Mouse (Mus musculus): ENCODE results near the gene Gm44502.

Gm44502 gene

GRCm38 (mm10) chr15:89404831-89405623 lies 24.5 kb downstream of the Gm44502 start:
- DNase-seq (ENCODE audit: extremely low read depth, low read depth, low spot score): no peak

GRCm38 (mm10) chr15:89402471-89402870 lies 27.0 kb downstream of the Gm44502 start:
- no peak for DNase-seq (ENCODE audit: extremely low read depth, low read depth, low spot score)

GRCm38 (mm10) chr15:89399716-89400115 lies 29.8 kb downstream of the Gm44502 start:
- DNase-seq (ENCODE audit: extremely low read depth, low read depth, low spot score): no peak

- DNase-seq (ENCODE audit: extremely low read depth, low read depth, low spot score): no peak
Measured at GRCm38 (mm10) chr15:89398146-89398545, 31.4 kb downstream of the Gm44502 start.

DNA sequence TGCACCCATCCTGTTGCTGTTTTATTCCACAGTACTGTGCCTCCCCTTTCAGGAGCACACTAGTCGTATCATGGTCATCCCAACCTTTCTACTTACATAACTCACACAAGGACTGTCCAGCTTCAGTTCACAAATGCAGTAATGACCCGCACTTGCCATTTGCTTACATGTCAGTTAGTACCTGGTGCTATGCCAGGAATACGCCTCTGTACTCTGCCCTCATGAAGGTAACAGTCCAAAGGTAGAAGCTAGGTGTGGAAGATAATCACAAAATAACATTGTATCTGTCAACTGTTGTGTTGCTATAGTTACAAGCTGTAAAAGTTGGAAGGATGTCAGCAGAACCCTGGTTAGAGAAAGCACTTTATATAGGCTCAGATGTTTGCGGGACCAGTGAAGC lies 32.6 kb downstream of the Gm44502 start:
- DNase-seq (ENCODE audit: extremely low read depth, low read depth, low spot score): no peak

DNA sequence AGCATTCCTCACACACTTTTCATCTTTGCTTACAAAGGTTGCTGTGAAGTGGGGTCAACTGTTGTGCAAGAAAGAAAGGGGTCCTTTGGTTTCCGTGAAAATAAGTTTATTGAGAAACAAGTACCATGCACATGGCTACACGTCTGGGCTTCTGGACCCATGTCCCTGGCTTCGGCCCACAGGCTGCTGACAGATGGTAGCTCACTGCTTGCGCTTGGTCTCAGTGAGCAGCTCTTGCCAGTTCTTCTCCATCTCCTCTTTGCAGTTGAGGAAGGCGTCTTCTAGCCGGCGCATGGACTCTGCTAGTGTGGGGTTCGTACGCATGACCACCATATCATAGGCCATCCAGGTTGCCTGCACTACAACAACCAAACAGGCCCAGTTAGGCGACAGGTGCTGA lies 39.4 kb downstream of the Gm44502 start:
- no peak for DNase-seq (ENCODE audit: extremely low read depth, low read depth, low spot score)

DNA sequence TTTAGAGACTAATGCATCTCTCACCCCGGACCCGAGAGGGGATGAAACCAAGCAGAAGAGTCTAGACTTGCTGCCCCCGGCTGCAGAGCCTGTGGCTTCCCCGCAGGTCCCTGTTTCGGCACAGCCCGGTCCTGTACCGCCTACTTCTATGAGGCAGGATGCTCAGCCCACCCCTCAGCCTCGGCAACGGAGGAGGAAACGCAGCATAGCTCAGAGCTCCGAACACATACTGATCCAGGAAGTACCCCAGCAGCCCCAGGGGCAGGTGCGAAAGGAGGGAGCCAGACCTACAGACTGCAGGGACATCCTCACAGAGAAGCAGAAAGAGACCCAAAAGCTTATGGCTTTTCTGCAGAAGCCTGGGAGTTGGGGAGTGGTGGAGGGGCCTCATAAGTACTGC lies 42.4 kb downstream of the Gm44502 start:
- DNase-seq (ENCODE audit: extremely low read depth, low read depth, low spot score): no peak

GRCm38 (mm10) chr15:89384617-89385016 lies 44.9 kb downstream of the Gm44502 start, which contains the start of gene Klhdc7b:
Gene Klhdc7b, plus strand, starts transcription at chr15:89384917.
- DNase-seq (ENCODE audit: extremely low read depth, low read depth, low spot score): no peak

- no peak for DNase-seq (ENCODE audit: extremely low read depth, low read depth, low spot score)
Measured at GRCm38 (mm10) chr15:89379429-89379828, 50.1 kb downstream of the Gm44502 start.

GRCm38 (mm10) chr15:89378831-89379401 lies 50.6 kb downstream of the Gm44502 start, which contains the start of gene Odf3b:
Gene Odf3b, minus strand, starts transcription at chr15:89379282.
- no peak for DNase-seq (ENCODE audit: extremely low read depth, low read depth, low spot score)

- DNase-seq (ENCODE audit: extremely low read depth, low read depth, low spot score): no peak
Measured at GRCm38 (mm10) chr15:89377938-89378828, 51.3 kb downstream of the Gm44502 start.

- DNase-seq (ENCODE audit: extremely low read depth, low read depth, low spot score): no peak
Measured at GRCm38 (mm10) chr15:89377362-89377761, 52.1 kb downstream of the Gm44502 start.

DNA sequence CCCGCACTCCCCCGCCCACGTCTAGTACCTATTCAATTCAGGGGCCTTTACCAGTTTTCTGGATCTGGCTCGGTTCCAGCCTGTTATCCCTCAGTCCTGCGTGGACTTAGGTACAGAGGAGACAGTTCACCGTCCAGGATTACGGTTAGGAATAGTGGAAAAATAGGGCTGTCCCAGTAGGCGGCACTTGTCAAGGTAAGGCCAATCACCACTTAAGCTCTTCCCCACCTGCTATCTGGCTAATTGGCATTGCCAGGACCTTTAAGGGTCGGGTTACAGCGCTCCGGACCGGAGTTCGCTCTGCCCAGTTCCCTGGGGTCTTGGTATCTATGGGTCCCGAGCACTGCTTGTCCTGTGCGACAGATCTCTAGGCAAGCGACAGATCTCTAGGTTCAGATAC lies 52.5 kb downstream of the Gm44502 start, which contains the start of gene Tymp:
Gene Tymp (minus strand): TSS at position 83 of the 400 bp plus-strand sequence.
- DNase-seq (ENCODE audit: extremely low read depth, low read depth, low spot score): no peak

DNA sequence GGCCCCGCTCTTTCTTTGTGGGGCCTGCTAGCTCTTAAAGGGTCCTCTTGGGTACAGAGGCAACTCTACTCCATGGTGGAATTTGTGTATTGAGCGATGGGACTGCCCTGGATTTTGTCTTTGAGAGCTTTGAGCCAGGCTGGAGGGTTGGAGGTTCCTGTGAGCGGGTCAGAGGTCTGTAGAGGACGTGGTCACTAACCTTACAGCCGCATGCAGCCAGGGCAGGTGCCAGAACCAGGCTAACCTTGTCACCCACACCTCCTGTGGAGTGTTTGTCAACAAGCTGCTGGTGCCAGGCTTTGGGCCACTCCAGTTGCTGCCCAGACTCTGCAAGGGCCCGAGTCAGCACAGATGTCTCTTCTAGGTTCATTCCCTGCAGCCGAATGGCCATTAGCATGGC lies 53.5 kb downstream of the Gm44502 start:
- no peak for DNase-seq (ENCODE audit: extremely low read depth, low read depth, low spot score)

DNA sequence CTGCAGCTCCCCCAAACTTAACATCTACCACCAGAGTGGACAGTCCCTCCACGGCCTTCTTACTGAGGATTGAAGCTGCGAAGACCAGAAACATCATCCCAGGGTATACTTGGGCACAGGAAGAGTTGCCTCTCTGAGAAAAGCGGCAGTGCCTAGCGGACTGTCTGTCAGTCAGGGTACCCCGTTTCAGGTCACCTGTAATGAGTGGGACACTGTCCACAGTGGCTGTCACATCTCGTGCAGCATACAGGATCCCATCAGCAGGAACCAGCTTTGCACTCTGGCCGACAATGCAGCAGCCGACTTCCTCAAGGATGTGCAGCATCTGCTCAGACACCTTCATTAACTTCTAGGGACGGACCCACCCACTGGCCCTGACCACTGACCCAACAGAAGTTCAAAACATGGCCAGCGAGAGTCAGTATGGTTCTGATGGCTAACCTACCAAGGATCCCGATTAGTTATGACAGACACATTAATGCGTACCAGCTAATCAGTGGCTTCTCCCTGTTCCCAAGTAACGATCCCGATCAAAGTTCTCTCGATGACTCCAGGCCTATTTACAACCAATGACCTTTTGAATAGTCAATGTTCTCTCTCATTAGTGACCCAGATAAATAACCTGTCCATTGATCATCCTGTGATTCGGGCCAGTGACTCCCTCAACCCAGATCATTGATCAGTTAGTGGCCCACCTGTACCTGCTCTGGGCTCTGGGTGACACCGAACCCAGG lies 54.5 kb downstream of the Gm44502 start:
- no peak for DNase-seq (ENCODE audit: extremely low read depth, low read depth, low spot score)

DNA sequence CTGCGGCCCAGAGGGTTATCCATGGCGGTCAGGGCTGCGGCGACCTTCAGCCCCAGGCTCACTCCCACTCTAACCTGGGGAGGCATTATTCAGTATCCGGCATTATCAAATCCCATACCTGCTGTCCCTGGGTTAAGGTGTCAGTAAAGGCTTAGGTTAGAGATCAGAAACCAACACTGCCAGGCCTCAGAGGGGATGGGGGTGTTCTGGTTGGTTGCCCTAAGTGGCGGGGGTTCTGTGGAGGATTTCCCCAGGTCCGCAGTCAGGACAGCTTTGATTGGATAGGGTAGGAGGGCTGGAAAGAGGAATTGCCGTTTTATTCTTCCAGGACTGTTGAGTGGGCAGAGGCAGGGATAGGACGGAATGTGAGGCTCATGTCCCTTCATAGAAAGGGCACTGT lies 55.2 kb downstream of the Gm44502 start:
- no peak for DNase-seq (ENCODE audit: extremely low read depth, low read depth, low spot score)

DNA sequence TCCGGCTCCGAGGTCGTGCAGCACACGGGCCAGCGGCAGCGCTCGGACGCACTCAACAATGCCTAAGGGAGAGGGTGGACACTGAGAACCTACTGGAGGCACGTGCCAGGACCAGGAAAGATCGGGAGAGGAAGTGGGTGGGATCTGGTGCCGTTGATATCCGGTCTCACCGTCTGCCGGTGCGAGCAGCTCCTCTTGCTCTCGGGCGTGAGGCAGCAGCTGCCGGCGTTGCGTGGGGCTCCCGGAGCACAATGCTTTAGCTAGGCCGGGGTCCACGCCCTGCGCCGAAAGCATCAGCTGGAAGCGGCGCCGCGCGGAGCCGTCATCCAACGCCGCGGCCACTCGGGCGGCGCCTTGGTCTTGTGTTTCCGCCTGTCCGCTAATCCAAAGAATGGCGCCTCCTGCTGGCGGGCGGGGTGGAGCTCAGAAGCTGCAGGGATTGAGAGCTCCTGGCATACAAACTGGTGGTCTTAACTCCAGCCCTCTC lies 55.7 kb downstream of the Gm44502 start, which contains the start of gene Sco2:
Gene Sco2 (minus strand): TSS at position 85 of the 487 bp plus-strand sequence.
- no peak for DNase-seq (ENCODE audit: extremely low read depth, low read depth, low spot score)

DNA sequence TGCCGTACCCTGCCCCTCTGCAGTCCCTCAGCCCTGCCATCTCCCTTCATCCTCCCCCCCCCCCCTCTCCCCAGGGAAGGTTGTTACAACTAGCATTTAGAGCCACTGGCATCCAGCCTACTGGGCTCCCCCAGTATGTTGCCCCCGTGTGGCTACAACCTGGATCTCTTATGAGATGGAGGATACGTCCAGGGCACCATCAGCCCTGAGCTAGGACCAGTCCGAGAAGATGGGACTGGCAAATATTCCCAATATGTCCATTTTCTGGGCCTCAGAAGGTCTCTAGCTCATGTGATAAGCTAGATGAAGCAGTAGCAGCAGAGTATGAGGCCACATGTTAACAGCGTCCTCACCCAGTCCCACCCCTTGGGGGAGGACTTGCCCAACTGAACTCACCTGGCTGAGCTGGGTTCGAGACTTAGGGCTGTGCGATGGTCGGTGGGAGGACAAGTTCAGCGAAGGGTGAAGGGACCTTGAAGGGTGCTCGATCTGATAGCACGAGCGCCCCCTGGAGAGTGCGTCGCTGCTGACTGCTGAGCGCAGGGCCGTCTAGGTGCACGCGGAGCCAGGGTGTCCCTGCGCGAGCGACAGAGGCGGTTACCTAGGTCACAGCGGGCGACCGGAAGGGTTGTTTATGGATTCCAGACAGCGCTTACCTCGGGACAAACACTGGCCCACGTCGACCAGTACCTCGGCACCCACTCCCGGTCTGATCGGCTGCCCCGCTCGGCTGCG lies 56.3 kb downstream of the Gm44502 start:
- DNase-seq (ENCODE audit: extremely low read depth, low read depth, low spot score): no peak

DNA sequence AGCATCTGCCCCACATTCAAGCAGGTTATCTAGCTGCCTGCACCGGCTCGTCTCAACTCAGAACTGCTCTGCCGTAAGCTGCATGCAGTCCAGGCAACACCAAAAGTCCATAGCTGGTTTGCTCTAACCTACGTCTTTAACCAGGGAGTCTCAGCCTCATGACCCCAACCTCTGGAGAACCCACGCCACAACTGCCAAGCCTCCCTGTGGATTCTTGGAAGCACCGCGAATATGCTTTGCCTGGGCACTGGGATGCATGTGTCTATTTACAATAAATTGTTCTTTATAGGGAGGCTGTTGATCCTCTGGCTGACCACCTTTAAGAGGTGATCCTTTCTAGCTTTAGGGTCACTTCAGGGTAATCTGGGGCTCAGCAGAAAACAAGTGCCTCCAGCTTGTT lies 57.0 kb downstream of the Gm44502 start:
- no peak for DNase-seq (ENCODE audit: extremely low read depth, low read depth, low spot score)

- no peak for DNase-seq (ENCODE audit: extremely low read depth, low read depth, low spot score)
Measured at GRCm38 (mm10) chr15:89372068-89372467, 57.4 kb downstream of the Gm44502 start.

Data from fat pad, adult 2 months (tissue).